Mouse (Mus musculus): ENCODE data around the gene Fam180a. TPM values are rescaled to one million over a fixed set of nuclear protein-coding genes. Genes with fewer than 3 reads are reported as not detected.

Gene Fam180a
- polyA plus RNA-seq, 1 experiment from 2014 or later: 0.93 TPM

DNA sequence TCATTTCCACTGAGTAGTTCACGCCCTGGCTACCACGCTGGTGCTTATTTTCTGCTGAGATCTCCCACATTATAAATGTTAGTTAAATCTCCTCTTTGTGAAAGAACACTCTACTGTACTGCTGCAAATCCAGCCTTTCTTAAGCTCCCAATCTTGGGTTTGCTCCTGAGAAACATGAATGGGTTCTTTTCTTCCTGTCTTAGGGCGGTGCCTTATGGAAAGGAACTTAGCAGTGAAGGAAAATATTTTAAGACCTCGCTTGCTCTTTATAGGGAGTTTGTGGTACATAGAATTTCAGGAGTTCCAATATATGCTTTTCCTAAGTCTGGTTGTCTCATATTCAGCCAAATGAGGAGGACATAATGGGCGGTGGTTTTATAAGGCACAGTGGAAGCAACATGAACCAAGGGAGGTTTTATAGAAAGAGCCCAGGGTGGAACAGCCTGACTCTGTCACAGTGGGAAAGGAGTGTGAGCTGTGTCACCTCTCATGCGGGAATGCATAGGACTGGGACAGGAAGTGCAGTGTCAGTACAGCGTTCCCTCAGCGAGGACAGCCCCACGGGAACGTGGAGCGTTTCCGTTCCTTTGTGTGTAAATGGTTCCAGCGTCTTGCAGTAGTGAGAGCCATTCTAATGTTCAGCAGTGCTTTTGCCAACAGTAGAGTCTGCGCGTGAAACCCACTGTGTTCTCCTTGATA is 60.2 kb downstream of the Fam180a start:
- Histone ChIP-seq H3K9ac (ENCODE audit: low read length) (no peak overlapping the region), H3K4me3 (ENCODE audit: control insufficient read depth in 1 of 2, insufficient read depth in 1 of 2, low read depth in 1 of 2, low read length in 2 of 2) (no peak overlapping the region), H3K36me3 (ENCODE audit: control insufficient read depth, insufficient read depth, low read length) (peaks cover 34% of the 10 kb centered on the region), H3K27me3 (ENCODE audit: control insufficient read depth, insufficient read depth, low read length) (no peaks in the 10 kb centered on the region), H3K4me2 (ENCODE audit: low read length) (no peak overlapping the region), H3K9me3 (ENCODE audit: control insufficient read depth, low read length) (no peaks in the 10 kb centered on the region), H3K27ac (replicated peaks in 1 of 2; ENCODE audit: control insufficient read depth in 1 of 2, insufficient read depth in 1 of 2, low read depth in 2 of 2, low read length in 2 of 2) (peak overlapping the region; percentile 46 to 59; a peak in 3 of 4 replicates), H3K4me1 (ENCODE audit: control insufficient read depth in 2 of 2, insufficient read depth in 2 of 2, low read length in 2 of 2) (peaks cover 2 to 3% of the 10 kb centered on the region in 2 experiments; a peak in 2 of 4 replicates)
- ATAC-seq (ENCODE audit: insufficient number of reproducible peaks, insufficient read depth, low FRiP score, low read depth): no peak
- 69% methylated on average over 15 of the region's 15 CpGs for WGBS

Other genes with a start within 250 kb of the Fam180a start
- 18.7 and 20.8 TPM in 2 replicates for gene Cnot4, start 192.4 kb downstream of the Fam180a start, polyA plus RNA-seq (2014; fragmentation: Nextera tagmentation; extraction: Ambion mirVana)
- gene Nup205, start 148.7 kb downstream of the Fam180a start, polyA plus RNA-seq (2014; fragmentation: Nextera tagmentation; extraction: Ambion mirVana): 28.6 and 30.7 TPM in 2 replicates
- gene Slc13a4, start 18.0 kb downstream of the Fam180a start, polyA plus RNA-seq (2014; fragmentation: Nextera tagmentation; extraction: Ambion mirVana): 1.1 and 1.3 TPM in 2 replicates
- gene Mtpn, start 213.7 kb upstream of the Fam180a start, polyA plus RNA-seq (2014; fragmentation: Nextera tagmentation; extraction: Ambion mirVana): 81.3 and 83.5 TPM in 2 replicates